Mouse (Mus musculus) MEL-GATA-1-ER (cell line): Measurements from ENCODE around the gene Scaper.

Experiments
- DNase-seq: peaks from one replicate; pipeline ENCODE4 v3.0.0-alpha.2; 2012; ENCODE audit warnings: low read depth; ENCODE audit errors: extremely low read depth

Gene Scaper

DNA sequence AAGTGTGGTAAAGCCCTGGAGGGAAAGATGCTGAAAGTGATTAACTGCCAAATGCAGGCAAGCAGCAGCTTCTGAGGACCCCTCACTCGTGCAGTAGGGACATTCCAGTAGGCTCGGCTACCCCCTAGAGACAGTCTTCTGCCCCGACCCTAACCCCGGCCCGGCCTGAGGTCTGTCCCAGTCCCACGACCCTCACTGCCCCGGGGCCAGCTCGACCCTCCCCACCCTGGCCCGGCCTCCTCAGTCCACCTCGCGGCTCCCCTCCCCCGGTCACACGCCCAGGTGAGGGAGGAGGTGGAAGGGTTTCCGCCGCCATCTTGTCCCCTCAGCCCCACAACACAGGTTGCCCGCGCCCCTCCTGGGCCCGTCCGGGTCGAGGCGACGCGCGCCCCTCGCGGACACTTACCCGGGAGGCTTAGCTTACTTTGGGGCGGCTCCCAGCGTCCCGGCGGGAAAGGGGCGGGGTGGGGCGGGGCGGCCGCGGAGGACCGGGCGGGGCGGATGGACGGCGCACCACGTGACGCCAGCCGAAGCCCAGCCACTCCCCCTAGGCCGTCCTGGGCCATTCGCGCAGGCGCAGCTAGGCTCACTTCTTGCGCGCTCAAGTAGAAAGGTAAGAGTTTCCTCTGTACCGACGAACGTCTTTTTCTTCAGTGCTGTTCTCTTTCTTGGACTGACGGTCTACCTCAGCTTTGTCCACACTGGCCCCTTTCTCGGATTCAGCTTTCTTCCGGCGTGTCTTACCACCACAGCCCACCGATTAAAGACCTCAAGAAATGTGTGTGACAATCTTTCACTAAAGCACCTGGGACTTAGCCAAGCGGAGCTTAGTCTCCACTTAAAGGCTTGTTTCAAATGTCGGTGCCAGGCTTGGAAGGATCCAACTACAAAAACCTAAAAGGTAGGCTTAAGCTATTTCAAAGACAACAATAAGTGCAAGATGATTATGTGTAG lies at the start of gene Scaper:
TSS of gene Scaper (minus strand) at position 456 of the 954 bp plus-strand sequence.
- DNase-seq = peak; percentile 62

- peak; percentile 53 for DNase-seq
Measured at GRCm38 (mm10) chr9:55946819-55947218, 8.9 kb upstream of the Scaper start.

GRCm38 (mm10) chr9:55941356-55941755 lies 3.4 kb upstream of the Scaper start:
- DNase-seq = no peak

DNA sequence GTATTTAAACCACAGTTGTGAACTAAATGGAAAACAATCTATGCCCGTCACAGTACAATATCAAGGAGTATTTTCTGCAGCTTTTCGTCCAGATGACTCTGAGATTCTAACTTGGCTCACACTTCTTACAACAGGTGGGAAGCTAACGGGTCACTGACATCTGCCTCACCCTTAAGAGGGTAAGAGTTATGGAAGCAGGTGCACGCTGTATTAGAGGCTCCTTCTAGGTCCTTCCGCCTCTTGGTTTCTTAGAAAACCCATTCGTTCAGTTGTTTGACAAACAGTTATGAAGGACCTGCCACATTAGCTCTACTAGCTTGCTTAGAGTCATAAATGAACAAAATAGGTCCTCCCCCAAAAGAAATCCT lies 683 bp upstream of the Scaper start:
- no peak for DNase-seq

DNA sequence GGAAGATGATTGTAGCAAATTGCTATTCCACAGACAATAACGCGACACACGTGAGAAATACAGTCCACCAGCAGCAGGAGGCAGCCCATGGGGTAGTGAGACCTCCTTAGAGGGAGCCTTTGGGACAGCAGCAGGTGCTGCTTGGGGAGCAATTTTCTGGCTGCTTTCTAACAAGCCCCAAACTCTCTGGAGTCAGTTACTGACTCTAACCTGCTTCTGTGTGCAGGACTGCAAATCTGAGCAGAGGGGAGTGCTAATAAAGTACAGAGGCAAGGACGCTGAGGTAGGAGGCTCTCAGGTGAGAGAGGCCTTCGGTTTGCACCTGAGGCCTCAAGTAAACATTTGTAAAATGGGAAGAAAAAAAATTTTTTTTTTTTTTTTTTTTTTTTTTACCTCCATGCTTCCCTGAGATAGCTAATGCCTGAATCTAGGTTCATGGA lies 675 bp downstream of the Scaper start:
- DNase-seq = no peak

- no peak for DNase-seq
Measured at GRCm38 (mm10) chr9:55932482-55932881, 5.4 kb downstream of the Scaper start.

DNA sequence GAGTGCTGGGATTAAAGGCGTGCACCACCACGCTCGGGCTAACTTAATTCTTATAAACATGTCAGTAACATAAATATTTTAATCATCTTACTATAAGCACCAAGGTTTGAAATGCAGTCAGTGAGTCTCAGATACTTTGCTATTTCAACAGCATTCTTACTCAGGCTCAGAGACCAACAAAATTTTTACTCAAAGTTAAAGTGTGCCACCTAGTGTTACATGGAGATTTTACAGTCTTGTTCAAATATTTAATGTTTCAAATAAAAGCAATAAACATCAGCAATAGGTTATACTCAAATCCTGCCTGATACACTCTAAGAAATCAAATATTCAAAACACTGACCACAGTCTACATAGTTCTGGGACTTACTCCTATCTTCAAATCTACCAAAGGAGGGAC lies 19.3 kb downstream of the Scaper start:
- DNase-seq = no peak

- no peak for DNase-seq
Measured at GRCm38 (mm10) chr9:55916751-55917150, 21.2 kb downstream of the Scaper start.

DNA sequence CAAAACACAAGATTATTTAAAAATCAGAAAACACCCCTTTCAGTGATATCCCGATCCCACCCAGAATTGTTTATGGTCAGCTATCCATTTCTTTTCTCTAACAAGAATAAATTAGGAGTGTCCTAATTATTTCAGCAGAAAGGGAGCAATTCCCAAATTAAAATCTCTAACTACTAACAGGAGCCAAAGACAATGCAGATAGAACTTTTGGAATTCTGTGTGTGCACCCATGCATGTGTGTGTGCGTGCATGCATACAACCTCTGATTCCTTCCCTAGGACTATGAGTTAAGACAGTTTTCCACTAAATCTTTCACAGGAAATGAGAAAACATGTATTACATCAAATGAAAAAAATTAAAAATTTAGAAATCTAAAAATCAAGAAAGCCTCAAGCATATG lies 26.4 kb downstream of the Scaper start:
- DNase-seq = no peak

DNA sequence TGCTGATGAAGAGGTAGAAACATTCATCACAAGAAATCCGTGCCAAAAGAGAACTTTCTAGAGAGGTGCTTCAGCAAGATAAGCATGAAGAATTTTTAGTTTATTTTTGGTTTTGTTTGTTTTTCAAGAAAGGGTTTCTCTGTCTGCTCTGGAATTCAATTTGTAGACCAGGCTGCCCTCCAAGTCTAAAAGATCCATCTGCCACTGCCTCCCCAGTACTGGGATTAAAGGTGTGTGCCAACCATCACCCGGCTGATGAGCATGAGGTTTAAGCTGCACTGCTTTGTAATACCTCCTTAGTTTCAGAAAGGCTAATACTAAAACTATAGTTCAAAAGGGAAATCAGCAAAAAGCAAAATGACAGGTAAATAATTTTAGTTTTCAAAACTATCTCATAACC lies 35.0 kb downstream of the Scaper start:
- no peak for DNase-seq

- no peak for DNase-seq
Measured at GRCm38 (mm10) chr9:55901588-55901987, 36.3 kb downstream of the Scaper start.

DNA sequence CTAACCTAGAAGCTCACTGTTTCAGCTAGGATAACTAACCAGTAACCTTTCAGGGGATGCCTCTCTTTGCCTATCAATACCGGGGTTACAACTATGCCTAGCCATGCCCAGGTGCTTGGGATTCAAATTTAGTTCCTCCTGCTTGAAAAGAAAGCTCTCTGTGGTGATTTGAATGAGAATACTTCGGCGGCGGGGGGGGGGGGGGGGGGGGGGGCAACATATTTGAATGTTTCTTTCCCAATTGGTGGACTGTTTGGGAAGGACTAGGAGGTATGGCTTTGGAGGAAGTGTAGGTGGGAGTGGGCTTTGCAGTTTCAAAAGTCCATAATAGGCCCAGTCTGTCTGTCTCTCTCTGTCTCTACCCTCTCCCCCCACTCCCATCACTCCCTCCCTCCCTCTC lies 37.4 kb downstream of the Scaper start:
- DNase-seq = no peak

DNA sequence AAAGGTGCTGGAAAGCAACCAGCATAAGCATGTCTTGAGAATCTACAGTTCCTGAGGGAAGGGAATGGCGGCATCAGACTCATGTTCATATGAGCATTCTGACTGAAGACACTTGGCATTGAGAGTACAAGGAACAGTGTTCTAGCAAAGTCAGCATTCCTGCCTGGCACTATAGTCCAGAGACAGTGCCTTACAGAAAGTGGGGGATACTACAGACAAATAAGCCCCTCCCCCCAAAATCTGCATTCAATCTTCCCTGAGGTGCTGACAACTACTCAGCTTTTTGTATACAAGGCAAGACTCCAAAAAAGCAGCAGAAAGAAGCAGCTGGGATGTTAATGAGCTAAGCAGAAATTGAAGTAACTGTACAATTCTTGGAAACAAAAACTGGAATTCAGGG lies 59.9 kb downstream of the Scaper start:
- no peak for DNase-seq

DNA sequence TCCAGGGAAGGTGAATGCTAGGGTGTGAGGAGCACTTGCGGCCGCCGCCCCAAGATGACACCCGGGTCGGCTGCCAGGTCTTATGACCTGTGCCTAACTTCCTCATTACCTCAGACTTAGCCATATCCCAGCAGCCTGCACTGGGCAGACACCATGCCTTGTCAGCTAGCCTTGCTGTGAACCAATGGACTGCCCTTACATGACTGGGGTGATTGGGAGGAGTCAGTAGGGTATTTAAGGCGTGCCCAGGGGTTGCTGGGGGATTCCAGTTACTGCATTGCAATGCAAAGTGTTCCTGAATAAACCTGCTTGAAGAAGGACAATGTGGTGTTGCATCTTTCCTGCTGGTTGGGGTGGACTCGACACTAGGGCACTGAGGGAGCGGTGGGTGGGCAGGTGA lies 148.5 kb downstream of the Scaper start:
- no peak for DNase-seq

GRCm38 (mm10) chr9:55712016-55712415 lies 225.9 kb downstream of the Scaper start:
- no peak for DNase-seq

GRCm38 (mm10) chr9:55710553-55710952 lies 227.4 kb downstream of the Scaper start:
- no peak for DNase-seq

GRCm38 (mm10) chr9:55706603-55707002 lies 231.3 kb downstream of the Scaper start:
- DNase-seq = no peak

- DNase-seq = no peak
Measured at GRCm38 (mm10) chr9:55695307-55695706, 242.6 kb downstream of the Scaper start.

DNA sequence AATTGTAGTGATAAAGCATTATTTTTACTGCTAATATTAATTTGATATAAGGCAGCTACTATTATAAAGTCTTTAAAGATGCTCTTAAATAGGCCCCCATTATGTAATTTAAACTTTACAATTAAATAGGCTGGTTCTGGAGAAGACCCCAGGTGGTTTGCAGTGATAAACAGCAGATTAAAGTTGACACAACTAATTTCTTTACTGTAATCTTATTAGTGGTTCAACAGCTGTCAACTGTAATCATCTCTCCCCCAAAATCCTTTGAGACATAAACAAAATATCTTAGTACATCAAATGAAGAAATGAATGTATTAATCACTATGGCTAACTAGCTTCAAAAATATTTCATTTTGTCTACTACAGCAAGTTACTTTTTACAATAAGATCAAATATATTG lies 260.8 kb downstream of the Scaper start:
- no peak for DNase-seq

- DNase-seq = peak; percentile 24
Measured at GRCm38 (mm10) chr9:55646444-55646843, 291.5 kb downstream of the Scaper start.

GRCm38 (mm10) chr9:55626990-55627389 lies 310.9 kb downstream of the Scaper start:
- no peak for DNase-seq

- no peak for DNase-seq
Measured at GRCm38 (mm10) chr9:55614711-55615110, 323.2 kb downstream of the Scaper start.

- DNase-seq = no peak
Measured at GRCm38 (mm10) chr9:55609751-55610150, 328.2 kb downstream of the Scaper start.
